Mouse (Mus musculus) urinary bladder, postnatal 10 days (tissue): Measurements from ENCODE around the gene Gng2.

Experiments used
- DNase-seq: peaks from one replicate; pipeline ENCODE4 v3.0.0; 2022; ENCODE audit warnings: low spot score

Gene Gng2

GRCm38 (mm10) chr14:19858808-19859776, 118.3 kb downstream of the Gng2 start:
- DNase-seq = no peak

GRCm38 (mm10) chr14:19858279-19858678, 119.1 kb downstream of the Gng2 start:
- no peak for DNase-seq

- DNase-seq = no peak
Measured at GRCm38 (mm10) chr14:19853471-19853870, 124.0 kb downstream of the Gng2 start.

GRCm38 (mm10) chr14:19839600-19840332, 137.7 kb downstream of the Gng2 start:
- no peak for DNase-seq

- no peak for DNase-seq
Measured at GRCm38 (mm10) chr14:19836289-19836688, 141.1 kb downstream of the Gng2 start.

- no peak for DNase-seq
Measured at GRCm38 (mm10) chr14:19825481-19825880, 151.9 kb downstream of the Gng2 start.

GRCm38 (mm10) chr14:19823321-19824142, 153.9 kb downstream of the Gng2 start, which contains the start of gene Rtraf:
Gene Rtraf (minus strand): TSS chr14:19823824.
- DNase-seq = peak; percentile 80
